Mouse (Mus musculus) forebrain, embryonic 11.5 days (tissue): ENCODE data around the gene Sirpa. TPM values are rescaled to one million over a fixed set of nuclear protein-coding genes. Genes with fewer than 3 reads are reported as not detected.
A peak's percentile ranks its signal among the peaks of the same experiment; 100 is the strongest.

Experiments used
- ATAC-seq: fragments of 200-750 bp; cut with Nextera tagmentation; replicated peaks from 2 replicates; pipeline ENCODE4 v1.8.0; 2017; ENCODE audit warnings: moderate TSS enrichment; ENCODE audit not compliant: low FRiP score
- DNase-seq: peaks from one replicate; pipeline ENCODE4 v3.0.0-alpha.2; 2017; ENCODE audit warnings: low spot score
- H3K27ac ChIP-seq: fragments of 300-500 bp; sonication (generic); 2 replicates; pipeline ENCODE4 v1.5.1; 2014; ENCODE audit warnings: low read depth, low read length
- H3K27me3 ChIP-seq: fragments of 300-500 bp; sonication (generic); 2 replicates; pipeline ENCODE4 v1.6.1; 2014; ENCODE audit warnings: mild to moderate bottlenecking, low read length, mixed read lengths; ENCODE audit not compliant: control insufficient read depth, insufficient read depth
- H3K36me3 ChIP-seq: fragments of 300-500 bp; sonication (generic); 2 replicates; pipeline ENCODE4 v1.6.1; 2014; ENCODE audit warnings: mild to moderate bottlenecking, low read length, moderate library complexity, mixed read lengths; ENCODE audit not compliant: control insufficient read depth, insufficient read depth
- H3K4me1 ChIP-seq: fragments of 300-500 bp; sonication (generic); replicated peaks from 2 replicates; pipeline ENCODE4 v1.6.1; 2014; ENCODE audit warnings: low read length, mixed read lengths; ENCODE audit not compliant: control insufficient read depth, insufficient read depth
- H3K4me2 ChIP-seq: fragments of 300-500 bp; sonication (generic); 2 replicates; pipeline ENCODE4 v1.6.1; 2014; ENCODE audit warnings: low read depth, mild to moderate bottlenecking, low read length, moderate library complexity, mixed read lengths; ENCODE audit not compliant: severe bottlenecking
- H3K4me3 ChIP-seq: fragments of 300-500 bp; sonication (generic); 2 replicates; pipeline ENCODE4 v1.5.1; 2014; ENCODE audit warnings: low read depth, low read length
- H3K9ac ChIP-seq: fragments of 300-500 bp; sonication (generic); 2 replicates; pipeline ENCODE4 v1.6.1; 2014; ENCODE audit warnings: low read length
- H3K9me3 ChIP-seq: fragments of 300-500 bp; sonication (generic); 2 replicates; pipeline ENCODE4 v1.6.1; 2016; ENCODE audit warnings: low read length, mixed read lengths; ENCODE audit not compliant: control insufficient read depth
- WGBS: fragments of 180-500 bp; shearing (Covaris S2); extraction: QIAGEN DNeasy Blood & Tissue Kit; methylation state at CpG from one replicate; pipeline ENCODE4 v1.1.7; 2014; 5-methylcytosine and 5-hydroxymethylcytosine counted together
- polyA plus RNA-seq: library from polyadenylated mRNA; unstranded; fragments of >200 nt; fragmentation: Nextera tagmentation; extraction: Ambion mirVana; gene quantifications from 2 replicates; pipeline ENCODE4 v1.2.1, GENCODE M21; 2014

Sirpa gene
- polyA plus RNA-seq, 1 experiment from 2014 or later: 18.7 TPM

GRCm38 (mm10) chr2:129587825-129588251 lies 4.8 kb upstream of the Sirpa start:
- Histone ChIP-seq H3K9me3 (no peaks in the 10 kb centered on the region), H3K27me3 (no peaks in the 10 kb centered on the region; the same call in 1 of the 2 replicates), H3K4me3 (no peak overlapping the region), H3K36me3 (no peaks in the 10 kb centered on the region), H3K27ac (0 out of 2 replicates have a peak overlapping the region, but pooled peaks have one; percentile 18), H3K4me1 (peaks cover 10% of the 10 kb centered on the region; the same call in 1 of the 2 replicates), H3K4me2 (no peak overlapping the region), H3K9ac (no peak overlapping the region; the same call in 1 of the 2 replicates)
- 6% methylated on average over 7 of the region's 7 CpGs for WGBS
- ATAC-seq: 0 out of 2 replicates have a peak, but pooled peaks have one; percentile 43
- peak; percentile 65 for DNase-seq

DNA sequence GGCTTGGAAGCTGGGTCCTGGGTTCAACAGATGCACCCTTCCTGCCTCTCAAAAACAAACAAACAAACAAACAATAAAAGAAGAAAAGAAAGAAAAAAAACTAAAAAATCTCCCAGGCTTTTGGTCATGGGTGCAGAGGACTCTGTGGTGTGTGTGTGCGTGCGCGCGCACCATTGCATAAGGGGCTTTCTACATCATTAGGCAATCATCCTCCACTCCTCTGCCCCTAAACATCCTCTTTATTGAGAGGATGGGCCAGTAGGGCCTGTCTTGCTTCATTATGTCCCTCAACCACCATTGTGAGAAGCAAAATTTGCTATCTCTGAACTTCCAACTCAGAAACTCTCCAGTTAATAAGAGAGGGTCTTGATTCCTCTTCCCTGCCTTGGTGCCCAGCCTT lies 738 bp upstream of the Sirpa start:
- no peaks in the 10 kb centered on the region; the same call in 1 of the 2 replicates for H3K27me3 ChIP-seq
- peaks cover 20% of the 10 kb centered on the region; the same call in 1 of the 2 replicates for H3K4me1 ChIP-seq
- H3K27ac ChIP-seq: no peak overlapping the region
- H3K4me3 ChIP-seq: no peak overlapping the region
- ATAC-seq (no peak), DNase-seq (no peak)
- peak overlapping the region; percentile 87; the same call in 1 of the 2 replicates for H3K4me2 ChIP-seq
- no peaks in the 10 kb centered on the region for H3K36me3 ChIP-seq
- no peaks in the 10 kb centered on the region for H3K9me3 ChIP-seq
- H3K9ac ChIP-seq: no peak overlapping the region; the same call in 1 of the 2 replicates
- 59% methylated on average over 4 of the region's 4 CpGs for WGBS

GRCm38 (mm10) chr2:129593141-129593875 lies 673 bp downstream of the Sirpa start:
- peak; percentile 87 for DNase-seq
- H3K9ac ChIP-seq: peak overlapping the region; percentile 80
- peak overlapping the region; percentile 87 for H3K4me2 ChIP-seq
- H3K27ac ChIP-seq: peak overlapping the region; percentile 55
- no peaks in the 10 kb centered on the region for H3K9me3 ChIP-seq
- no peaks in the 10 kb centered on the region for H3K36me3 ChIP-seq
- under 1% methylated on average over 60 of the region's 77 CpGs for WGBS
- peak; percentile 73 for ATAC-seq
- H3K4me3 ChIP-seq: peak overlapping the region; percentile 66
- peaks cover 17% of the 10 kb centered on the region; the same call in 1 of the 2 replicates for H3K4me1 ChIP-seq
- H3K27me3 ChIP-seq: no peaks in the 10 kb centered on the region

DNA sequence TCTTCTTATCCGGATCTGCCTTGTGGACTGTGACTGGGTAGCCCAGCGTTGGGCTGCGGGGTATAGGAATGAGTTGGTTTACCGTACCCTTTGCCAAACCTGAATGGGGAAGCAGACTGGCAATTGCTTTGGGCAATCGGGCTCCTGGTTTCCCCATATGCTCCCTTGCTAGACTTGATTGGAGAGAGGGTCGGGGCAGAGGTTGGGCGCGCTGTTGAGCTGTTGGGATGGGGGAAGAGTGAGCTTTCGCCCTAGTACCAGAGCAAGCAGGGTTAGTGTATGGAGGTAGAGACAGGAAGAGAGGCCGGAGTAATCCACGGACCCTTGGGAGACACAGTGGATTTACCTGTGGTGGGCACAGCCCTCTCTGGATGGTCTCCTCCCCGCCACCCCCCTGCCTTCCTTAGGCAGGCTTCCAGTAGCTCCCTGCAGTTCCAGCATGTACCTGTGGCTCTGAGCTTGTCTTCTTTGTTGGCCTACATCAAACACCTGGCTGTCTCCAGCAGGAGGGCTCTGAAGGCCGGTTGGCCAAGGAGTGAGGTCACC lies 1.3 kb downstream of the Sirpa start:
- H3K36me3 ChIP-seq: no peaks in the 10 kb centered on the region
- WGBS: 3% methylated on average over 13 of the region's 13 CpGs
- H3K4me1 ChIP-seq: peaks cover 17% of the 10 kb centered on the region; the same call in 1 of the 2 replicates
- H3K4me2 ChIP-seq: peak overlapping the region; percentile 87
- H3K27ac ChIP-seq: no peak overlapping the region
- no peaks in the 10 kb centered on the region for H3K27me3 ChIP-seq
- H3K4me3 ChIP-seq: peak overlapping the region; percentile 66
- no peaks in the 10 kb centered on the region for H3K9me3 ChIP-seq
- peak overlapping the region; percentile 80 for H3K9ac ChIP-seq
- no peak for DNase-seq
- peak; percentile 13 for ATAC-seq

DNA sequence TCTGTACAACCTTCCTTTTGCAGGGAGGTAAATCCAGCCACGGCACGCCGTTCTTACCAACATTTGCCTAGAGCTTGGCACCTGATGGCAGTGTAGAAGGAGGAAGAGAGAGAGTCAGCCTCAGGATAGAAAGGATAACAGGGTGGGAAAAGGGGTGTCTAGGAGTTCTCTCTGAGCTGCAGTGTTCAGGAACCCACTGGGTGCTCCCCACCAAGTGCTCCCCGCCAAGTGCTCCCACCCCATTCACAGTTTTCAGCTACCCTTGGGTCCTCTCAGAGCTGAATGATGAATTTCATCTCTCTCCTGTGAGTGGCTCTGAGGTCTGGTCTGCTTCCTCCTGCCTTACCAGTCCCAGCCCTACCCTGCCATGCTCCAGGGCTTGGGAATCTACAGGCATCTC lies 1.9 kb downstream of the Sirpa start:
- Histone ChIP-seq H3K27me3 (no peaks in the 10 kb centered on the region), H3K4me3 (peak overlapping the region; percentile 66), H3K36me3 (no peaks in the 10 kb centered on the region), H3K27ac (no peak overlapping the region), H3K9me3 (no peaks in the 10 kb centered on the region), H3K9ac (0 out of 2 replicates have a peak overlapping the region, but pooled peaks have one; percentile 80), H3K4me1 (peaks cover 17% of the 10 kb centered on the region; the same call in 1 of the 2 replicates), H3K4me2 (peak overlapping the region; percentile 87; the same call in 1 of the 2 replicates)
- ATAC-seq (no peak), DNase-seq (no peak)
- 81% methylated on average over 4 of the region's 4 CpGs for WGBS

DNA sequence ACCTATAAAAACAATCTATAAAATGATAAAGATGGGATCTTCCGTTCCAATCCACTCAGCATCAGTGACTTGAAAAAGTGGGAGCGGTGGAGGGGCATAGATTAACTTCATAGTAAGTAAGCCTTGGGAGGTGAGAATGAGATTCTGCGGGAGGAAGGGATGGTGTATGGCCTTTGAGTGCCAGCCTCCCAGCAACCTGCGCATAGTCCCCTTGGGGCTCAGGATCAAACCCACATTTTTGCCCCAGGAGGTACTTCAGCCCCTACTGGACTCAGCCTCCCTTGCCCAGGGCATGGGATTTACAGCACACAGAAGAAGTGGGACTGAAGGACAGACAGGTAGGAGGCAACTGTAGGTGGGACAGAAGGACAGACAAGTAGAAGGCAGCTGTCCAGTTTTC lies 2.6 kb downstream of the Sirpa start:
- no peak for DNase-seq
- no peak overlapping the region for H3K4me2 ChIP-seq

DNA sequence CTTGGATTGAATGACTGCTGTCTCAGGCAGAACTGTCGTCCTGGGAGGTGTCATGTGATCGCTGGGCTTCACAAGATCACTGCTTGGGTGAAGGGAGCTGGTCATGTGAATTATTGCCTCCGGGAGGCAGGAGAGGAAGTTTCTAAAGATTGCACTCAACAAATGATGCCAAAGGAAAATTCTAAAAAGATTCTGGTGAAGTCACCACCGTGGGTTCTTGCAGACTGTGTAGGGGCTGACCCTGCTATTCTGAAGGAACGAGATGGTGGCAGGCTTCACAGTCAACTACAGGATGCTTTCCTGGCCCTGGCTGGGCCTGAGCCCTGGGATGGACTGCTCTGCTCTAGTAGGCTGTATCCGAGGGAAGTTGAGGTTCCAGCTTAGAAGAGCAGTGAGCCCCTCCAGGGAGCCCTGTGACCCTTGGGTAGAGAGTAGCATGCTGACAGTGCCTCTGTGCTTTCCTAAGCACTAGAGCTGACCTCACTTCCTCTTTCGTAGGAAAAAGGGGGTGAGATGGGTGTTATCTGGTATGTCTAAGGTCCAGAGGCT lies 3.1 kb downstream of the Sirpa start:
- H3K27me3 ChIP-seq: no peaks in the 10 kb centered on the region
- no peak for ATAC-seq
- H3K9me3 ChIP-seq: no peaks in the 10 kb centered on the region
- no peak overlapping the region for H3K4me3 ChIP-seq
- H3K4me1 ChIP-seq: peaks cover 17% of the 10 kb centered on the region; the same call in 1 of the 2 replicates
- 75% methylated on average over 7 of the region's 7 CpGs for WGBS
- H3K36me3 ChIP-seq: no peaks in the 10 kb centered on the region
- no peak overlapping the region for H3K4me2 ChIP-seq
- H3K9ac ChIP-seq: no peak overlapping the region
- no peak for DNase-seq
- no peak overlapping the region for H3K27ac ChIP-seq

More for the DNA sequence above, 2.6 kb downstream of the Sirpa start:
- Histone ChIP-seq H3K4me1 (peaks cover 17% of the 10 kb centered on the region; the same call in 1 of the 2 replicates), H3K27ac (no peak overlapping the region), H3K4me3 (no peak overlapping the region), H3K27me3 (no peaks in the 10 kb centered on the region), H3K9ac (no peak overlapping the region), H3K36me3 (no peaks in the 10 kb centered on the region), H3K9me3 (no peaks in the 10 kb centered on the region)
- 81% methylated on average over 4 of the region's 4 CpGs for WGBS
- ATAC-seq: no peak

- no peak overlapping the region for H3K27ac ChIP-seq
- no peak overlapping the region for H3K4me3 ChIP-seq
- H3K9ac ChIP-seq: no peak overlapping the region
- H3K27me3 ChIP-seq: no peaks in the 10 kb centered on the region
- 92% methylated on average over 15 of the region's 15 CpGs for WGBS
- H3K4me1 ChIP-seq: peaks cover 17% of the 10 kb centered on the region; the same call in 1 of the 2 replicates
- ATAC-seq: no peak
- H3K36me3 ChIP-seq: no peaks in the 10 kb centered on the region
- no peak for DNase-seq
- no peak overlapping the region for H3K4me2 ChIP-seq
- H3K9me3 ChIP-seq: no peaks in the 10 kb centered on the region
These were observed 4.0 kb downstream of the Sirpa start for GRCm38 (mm10) chr2:129596555-129597172.
